Mouse (Mus musculus) kidney, postnatal 25 days (tissue): ENCODE results near the gene Crebrf.

Source experiments
- DNase-seq, 2 experiments: peaks; one replicate each; pipeline ENCODE4 v3.0.0; 2021; ENCODE audit warnings: mixed read lengths in 2 of 2

Crebrf gene

GRCm38 (mm10) chr17:26715271-26715758, at the start of gene Crebrf:
TSS of gene Crebrf (plus strand) at chr17:26715650.
- peak; percentile 98 to 99 for DNase-seq

DNA sequence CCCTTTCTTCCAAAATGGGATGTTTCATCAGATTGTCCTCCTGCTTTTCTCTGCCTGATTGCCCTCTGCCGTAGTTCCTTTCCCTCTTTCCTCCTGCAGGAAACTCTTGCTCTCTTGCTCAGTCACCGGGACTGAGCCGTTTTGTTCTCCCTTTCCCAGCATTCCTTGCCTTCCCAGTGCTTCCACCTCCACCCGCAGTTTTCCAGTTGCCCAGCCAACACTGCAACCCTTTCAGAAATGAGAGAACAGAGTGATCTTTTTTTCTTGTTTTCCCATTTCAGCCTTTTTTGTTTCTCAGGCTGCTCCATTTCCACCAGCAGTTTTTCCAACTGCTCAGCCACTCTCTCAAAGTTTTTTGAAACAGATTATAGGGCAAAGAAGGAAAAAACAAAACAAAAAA, 44.2 kb upstream of the Crebrf start:
- DNase-seq = no peak

GRCm38 (mm10) chr17:26675845-26676244, 39.6 kb upstream of the Crebrf start:
- DNase-seq = no peak

DNA sequence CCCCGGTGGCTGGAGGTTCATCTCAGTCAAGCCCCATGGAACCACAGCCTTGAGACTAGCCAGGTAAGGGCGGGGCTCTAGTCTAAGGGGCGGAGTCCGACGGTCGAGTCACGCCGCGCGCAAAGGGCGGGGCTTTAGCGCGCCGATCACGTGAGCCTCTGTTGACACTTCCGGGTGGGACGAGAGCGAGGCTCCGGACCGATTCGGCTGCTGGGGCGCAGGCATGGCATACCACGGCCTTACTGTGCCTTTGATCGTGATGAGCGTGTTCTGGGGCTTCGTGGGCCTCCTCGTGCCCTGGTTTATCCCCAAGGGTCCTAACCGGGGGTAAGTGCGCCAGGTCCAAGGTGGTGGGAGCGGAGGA, 39.2 kb upstream of the Crebrf start:
- peak; percentile 95 for DNase-seq

- peak; percentile 70 to 85 for DNase-seq
Observed at GRCm38 (mm10) chr17:26676616-26677376, 38.7 kb upstream of the Crebrf start.

GRCm38 (mm10) chr17:26677711-26678637, 37.5 kb upstream of the Crebrf start:
- DNase-seq = peak in 1 of 2 experiments; percentile 62

- DNase-seq = no peak
Observed at GRCm38 (mm10) chr17:26681276-26681675, 34.2 kb upstream of the Crebrf start.

- peak in 1 of 2 experiments; percentile 40 for DNase-seq
Observed at GRCm38 (mm10) chr17:26686334-26687000, 29.0 kb upstream of the Crebrf start.

GRCm38 (mm10) chr17:26688795-26689735, 26.4 kb upstream of the Crebrf start:
- no peak for DNase-seq

- DNase-seq = no peak
Observed at GRCm38 (mm10) chr17:26689810-26690209, 25.6 kb upstream of the Crebrf start.

DNA sequence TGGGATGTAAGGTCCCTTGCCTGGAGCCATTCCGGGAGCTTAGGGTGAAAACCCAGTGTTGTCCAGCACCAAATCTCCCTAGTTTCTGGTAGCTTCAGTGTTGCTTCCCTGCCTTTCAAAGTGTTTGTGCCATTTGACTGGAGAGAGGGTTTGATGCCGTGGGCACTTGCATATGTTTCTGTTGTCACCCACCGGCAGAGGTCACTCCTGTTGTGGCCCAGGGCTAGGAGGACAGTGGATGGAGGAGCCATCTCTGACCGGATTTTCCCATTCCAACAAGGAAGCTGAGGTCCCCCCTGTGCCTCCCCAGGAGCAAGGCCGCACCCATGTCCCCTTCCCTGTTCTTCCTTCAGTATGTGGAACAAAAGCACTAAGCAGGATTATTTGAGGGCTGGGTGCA, 25.2 kb upstream of the Crebrf start:
- DNase-seq = no peak

GRCm38 (mm10) chr17:26691110-26691509, 24.3 kb upstream of the Crebrf start:
- DNase-seq = peak; percentile 23 to 83

DNA sequence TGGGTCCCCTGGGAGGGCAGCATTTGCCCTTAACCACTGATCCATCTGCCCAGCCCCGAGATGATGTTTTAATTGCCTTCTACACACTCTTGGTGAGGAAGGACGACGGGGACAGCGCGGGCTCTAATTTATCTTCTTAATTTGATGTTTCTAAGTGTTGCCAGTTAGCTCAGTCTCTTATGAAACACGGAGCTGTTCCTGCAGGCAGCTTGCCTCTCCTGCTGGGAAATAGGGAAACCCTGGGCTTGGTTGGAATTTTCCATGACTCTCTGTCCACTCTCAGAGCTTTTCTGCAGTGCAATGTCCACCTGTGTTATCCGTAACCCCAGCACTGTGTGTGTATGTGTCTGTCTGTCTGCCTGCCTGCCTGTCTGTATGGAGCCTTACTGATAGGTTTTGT, 22.0 kb upstream of the Crebrf start:
- DNase-seq = no peak

DNA sequence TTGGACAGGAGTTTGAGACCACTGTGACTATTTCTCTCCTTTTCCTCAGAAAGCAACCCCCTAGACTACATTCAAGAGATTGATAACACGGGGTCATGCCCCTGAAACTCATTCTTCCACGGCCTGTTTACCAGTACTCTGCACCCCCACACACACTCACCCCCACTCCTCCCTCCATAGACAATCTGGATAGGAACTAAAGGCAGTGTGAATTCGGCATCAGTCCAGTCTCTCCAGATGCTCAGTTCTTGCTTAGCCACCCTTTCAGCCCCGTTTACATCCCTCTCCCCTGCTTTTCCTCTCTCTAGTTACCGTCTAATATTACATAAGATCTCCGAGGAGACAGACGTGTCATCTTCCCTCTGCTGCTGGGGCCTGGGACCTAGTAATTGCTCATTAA, 21.3 kb upstream of the Crebrf start:
- no peak for DNase-seq

DNA sequence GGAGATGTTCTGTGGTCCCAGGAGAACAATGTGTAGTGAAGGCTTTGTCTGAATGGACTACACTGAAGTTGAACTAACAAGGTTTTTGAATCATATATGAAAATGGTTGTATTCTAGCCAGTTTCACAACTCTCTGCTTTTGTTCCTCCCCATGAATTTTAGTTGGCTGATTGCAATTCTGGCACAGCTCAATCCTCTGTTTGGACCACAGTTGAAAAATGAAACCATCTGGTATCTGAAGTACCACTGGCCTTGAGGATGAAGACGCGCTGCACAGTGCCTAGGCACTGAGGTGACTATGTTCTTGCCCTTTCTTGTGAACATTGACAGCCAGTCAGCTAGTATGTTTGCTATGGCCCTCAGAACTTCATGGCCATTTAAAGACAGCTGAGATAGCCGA, 20.3 kb upstream of the Crebrf start:
- DNase-seq = no peak

DNA sequence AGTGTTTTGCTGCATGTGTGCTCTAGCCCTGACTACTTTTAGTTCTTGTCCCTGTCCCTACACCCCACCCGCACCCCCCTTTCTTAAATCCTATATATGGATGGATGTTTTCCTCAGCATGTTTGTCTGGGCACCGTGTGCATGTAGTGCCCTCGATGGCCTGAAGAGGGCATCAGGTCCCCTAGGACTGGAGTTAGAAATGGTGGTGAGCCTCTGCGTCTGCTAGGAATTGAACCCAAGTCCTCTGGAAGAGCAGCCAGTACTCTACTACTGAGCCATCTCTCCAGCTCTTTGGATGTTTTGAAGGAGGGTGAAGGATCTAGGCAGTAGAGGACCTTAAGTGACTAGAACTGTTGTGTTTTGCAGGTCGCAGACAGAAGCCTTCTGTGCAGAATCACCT, 16.6 kb upstream of the Crebrf start:
- no peak for DNase-seq

GRCm38 (mm10) chr17:26699819-26700616, 15.4 kb upstream of the Crebrf start:
- DNase-seq = peak; percentile 51 to 67

DNA sequence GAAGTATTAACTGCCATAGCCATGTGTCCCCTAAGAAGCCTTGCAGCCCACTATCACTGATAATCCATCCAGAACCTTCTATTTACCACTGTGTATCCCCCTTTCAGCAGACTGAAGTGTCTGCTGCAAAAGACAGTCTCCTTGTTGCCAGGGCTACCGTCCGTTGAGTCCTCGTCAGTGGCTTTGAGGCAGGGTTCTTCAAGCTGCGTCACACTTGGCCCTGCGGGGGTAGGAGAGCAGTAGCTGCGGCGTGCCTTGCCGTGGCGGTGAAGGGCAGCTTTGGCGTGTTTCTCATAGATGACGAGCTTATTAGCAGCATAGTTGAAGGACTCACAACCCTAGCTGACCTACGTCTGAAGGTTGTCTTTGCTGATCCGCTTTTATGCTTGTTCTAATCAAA, 13.9 kb upstream of the Crebrf start:
- DNase-seq = no peak

GRCm38 (mm10) chr17:26702621-26703020, 12.8 kb upstream of the Crebrf start:
- no peak for DNase-seq

DNA sequence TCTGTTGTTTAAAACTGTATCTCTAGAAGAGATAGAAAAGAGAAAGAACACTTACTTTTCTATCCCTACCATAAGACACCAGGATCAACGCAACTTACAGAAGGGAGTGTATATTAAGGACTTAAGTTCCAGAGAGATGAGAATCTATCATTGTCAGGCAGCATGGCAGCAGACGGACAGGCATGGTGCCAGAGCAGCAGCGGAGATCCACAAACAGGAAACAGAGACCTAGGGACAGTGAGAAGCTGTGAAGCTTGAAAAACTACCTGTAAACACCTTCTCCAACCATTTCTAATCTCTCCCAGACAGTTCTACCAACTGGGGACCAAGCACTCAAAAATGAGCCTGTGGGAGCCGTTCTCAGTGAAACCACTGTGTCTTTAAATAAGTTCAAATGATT, 11.8 kb upstream of the Crebrf start:
- DNase-seq = no peak
